ENCODE assay signal across 8 mouse cellular contexts in the genomic region with DNA sequence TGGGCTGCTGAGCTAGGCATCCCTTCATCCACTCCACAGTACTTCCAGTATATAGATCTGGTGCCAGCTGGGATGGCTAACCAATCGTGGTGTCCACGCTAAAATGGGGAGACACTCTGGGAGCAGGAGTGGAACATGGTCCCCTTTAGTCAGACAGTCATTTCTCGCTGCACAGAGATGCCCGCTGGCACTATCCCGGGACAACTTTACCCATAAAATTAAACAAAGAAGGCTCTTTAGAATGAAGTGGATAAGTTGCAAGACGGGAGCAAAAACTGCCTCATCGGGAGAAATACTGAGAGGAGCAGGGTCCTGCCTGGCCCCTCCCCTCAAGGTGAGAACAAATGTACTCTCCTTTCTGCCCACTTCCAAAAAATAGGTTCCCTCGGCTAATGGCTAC. TPM values are rescaled to one million over a fixed set of nuclear protein-coding genes. Genes with fewer than 3 reads are reported as not detected.
DNase-seq lines count a peak whose midpoint lies in the region; ATAC-seq lines count a peak whose summit lies in the region.

No protein-coding gene starts in this region.

- H3K27me3 ChIP-seq in kidney, embryonic 14.5 days (ENCODE audit: control insufficient read depth, insufficient read depth, low read length), result peaks cover 8% of the 10 kb centered on the region
- H3K27me3 ChIP-seq in embryonic facial prominence, embryonic 10.5 days (replicated peaks; ENCODE audit: low read depth, poor library complexity, severe bottlenecking), result peaks cover 63% of the 10 kb centered on the region
- H3K27me3 ChIP-seq in hindbrain, embryonic 15.5 days, result no peaks in the 10 kb centered on the region
- no peaks in the 10 kb centered on the region for H3K27me3 ChIP-seq in midbrain, embryonic 16.5 days (ENCODE audit: control insufficient read depth, insufficient read depth, low read depth, low read length)

- no peak for ATAC-seq in kidney, embryonic 14.5 days (ENCODE audit: low FRiP score, low TSS enrichment)
- ATAC-seq in hindbrain, embryonic 15.5 days (ENCODE audit: low FRiP score, low read depth), result no peak
- ATAC-seq in midbrain, embryonic 16.5 days, result no peak

- no peaks in the 10 kb centered on the region for H3K9me3 ChIP-seq in kidney, embryonic 14.5 days (ENCODE audit: control insufficient read depth, low read length)
- H3K9me3 ChIP-seq in embryonic facial prominence, embryonic 10.5 days, result no peaks in the 10 kb centered on the region
- H3K9me3 ChIP-seq in hindbrain, embryonic 15.5 days, result no peaks in the 10 kb centered on the region
- no peaks in the 10 kb centered on the region for H3K9me3 ChIP-seq in midbrain, embryonic 16.5 days (replicated peaks; ENCODE audit: control insufficient read depth, low read length, poor library complexity, severe bottlenecking)

- peaks cover 16% of the 10 kb centered on the region; the same call in 1 of the 2 replicates for H3K36me3 ChIP-seq in kidney, embryonic 14.5 days (ENCODE audit: control insufficient read depth, insufficient read depth, low read length)
- peaks cover 27% of the 10 kb centered on the region for H3K36me3 ChIP-seq in embryonic facial prominence, embryonic 10.5 days (replicated peaks)
- peaks cover 34% of the 10 kb centered on the region for H3K36me3 ChIP-seq in hindbrain, embryonic 15.5 days
- peaks cover 30% of the 10 kb centered on the region for H3K36me3 ChIP-seq in midbrain, embryonic 16.5 days (ENCODE audit: control insufficient read depth, insufficient read depth, low read length)

- WGBS in kidney, embryonic 14.5 days, result 9% methylated on average over 8 of the region's 8 CpGs
- WGBS in embryonic facial prominence, embryonic 10.5 days, result 14% methylated on average over 8 of the region's 8 CpGs
- WGBS in hindbrain, embryonic 15.5 days, result 4% methylated on average over 8 of the region's 8 CpGs
- 3% methylated on average over 8 of the region's 8 CpGs for WGBS in midbrain, embryonic 16.5 days

- peak overlapping the region; percentile 83; the same call in 1 of the 2 replicates for H3K9ac ChIP-seq in kidney, embryonic 14.5 days (ENCODE audit: low read depth, low read length)
- peak overlapping the region; percentile 93 for H3K9ac ChIP-seq in hindbrain, embryonic 15.5 days
- H3K9ac ChIP-seq in midbrain, embryonic 16.5 days (ENCODE audit: low read depth, low read length), result peak overlapping the region; percentile 91

- peaks cover 21% of the 10 kb centered on the region for H3K4me1 ChIP-seq in kidney, embryonic 14.5 days (ENCODE audit: control insufficient read depth, insufficient read depth, low read length)
- H3K4me1 ChIP-seq in embryonic facial prominence, embryonic 10.5 days, result peaks cover 48% of the 10 kb centered on the region
- H3K4me1 ChIP-seq in hindbrain, embryonic 15.5 days (replicated peaks), result peaks cover 50% of the 10 kb centered on the region
- H3K4me1 ChIP-seq in midbrain, embryonic 16.5 days (ENCODE audit: control insufficient read depth, insufficient read depth, low read length), result peaks cover 28% of the 10 kb centered on the region

- no peak for DNase-seq in kidney, postnatal 4 days
- no peak for DNase-seq in embryonic facial prominence, embryonic 10.5 days (ENCODE audit: low spot score)
- DNase-seq in spleen, adult 12 weeks (ENCODE audit: low spot score), result no peak
- no peak for DNase-seq in embryo, embryonic 11 days
- no peak for DNase-seq in urinary bladder, postnatal 10 days (ENCODE audit: low spot score)

- no peak overlapping the region for H3K27ac ChIP-seq in kidney, embryonic 14.5 days (ENCODE audit: low read depth, low read length)
- H3K27ac ChIP-seq in embryonic facial prominence, embryonic 10.5 days (replicated peaks), result 0 out of 2 replicates have a peak overlapping the region, but pooled peaks have one; percentile 10
- H3K27ac ChIP-seq in hindbrain, embryonic 15.5 days (replicated peaks), result peak overlapping the region; percentile 94; the same call in 1 of the 2 replicates
- peak overlapping the region; percentile 89 for H3K27ac ChIP-seq in midbrain, embryonic 16.5 days (ENCODE audit: low read length)

- H3K4me2 ChIP-seq in kidney, embryonic 14.5 days (replicated peaks; ENCODE audit: low read depth, low read length), result peak overlapping the region; percentile 97
- H3K4me2 ChIP-seq in hindbrain, embryonic 15.5 days, result peak overlapping the region; percentile 73
- peak overlapping the region; percentile 82 for H3K4me2 ChIP-seq in midbrain, embryonic 16.5 days (ENCODE audit: low read length)

- H3K4me3 ChIP-seq in kidney, embryonic 14.5 days (ENCODE audit: low read length), result peak overlapping the region; percentile 83
- H3K4me3 ChIP-seq in embryonic facial prominence, embryonic 10.5 days, result peak overlapping the region; percentile 95
- peak overlapping the region; percentile 90 for H3K4me3 ChIP-seq in hindbrain, embryonic 15.5 days
- H3K4me3 ChIP-seq in midbrain, embryonic 16.5 days (ENCODE audit: low read depth, low read length), result peak overlapping the region; percentile 85

RNA-seq across cellular contexts. Expression of gene March9, which starts 1.3 kb away (rescaled TPM):
- 1.5 and 2.6 TPM in 2 replicates for polyA plus RNA-seq in kidney, embryonic 14.5 days (2014; fragmentation: Nextera tagmentation; extraction: Ambion mirVana)
- 1.2 and 1.3 TPM in 2 replicates for polyA plus RNA-seq in embryonic facial prominence, embryonic 10.5 days (2016; fragmentation: Nextera tagmentation; extraction: Ambion mirVana)
- 7.3 and 8.4 TPM in 2 replicates for polyA plus RNA-seq in hindbrain, embryonic 15.5 days (2015; fragmentation: Nextera tagmentation; extraction: Ambion mirVana)
- 5.6 and 6.3 TPM in 2 replicates for polyA plus RNA-seq in midbrain, embryonic 16.5 days (2015; fragmentation: Nextera tagmentation; extraction: Ambion mirVana)

RNA-seq across cellular contexts. Expression of gene Cdk4, which starts 4.6 kb away (rescaled TPM):
- 2,221 and 2,763 TPM in 2 replicates for polyA plus RNA-seq in kidney, embryonic 14.5 days (2014; fragmentation: Nextera tagmentation; extraction: Ambion mirVana)
- polyA plus RNA-seq in embryonic facial prominence, embryonic 10.5 days (2016; fragmentation: Nextera tagmentation; extraction: Ambion mirVana), result 3,008 and 3,023 TPM in 2 replicates
- polyA plus RNA-seq in hindbrain, embryonic 15.5 days (2015; fragmentation: Nextera tagmentation; extraction: Ambion mirVana), result 743 and 831 TPM in 2 replicates
- 646 and 776 TPM in 2 replicates for polyA plus RNA-seq in midbrain, embryonic 16.5 days (2015; fragmentation: Nextera tagmentation; extraction: Ambion mirVana)

RNA-seq across cellular contexts. Expression of gene Cyp27b1, which starts 10.7 kb away (rescaled TPM):
- polyA plus RNA-seq in kidney, embryonic 14.5 days (2014; fragmentation: Nextera tagmentation; extraction: Ambion mirVana), result 0.36 and 0.41 TPM in 2 replicates
- 0.14 TPM in 2 replicates for polyA plus RNA-seq in embryonic facial prominence, embryonic 10.5 days (2016; fragmentation: Nextera tagmentation; extraction: Ambion mirVana)
- polyA plus RNA-seq in hindbrain, embryonic 15.5 days (2015; fragmentation: Nextera tagmentation; extraction: Ambion mirVana), result 0.21 and 0.26 TPM in 2 replicates
- 0.08 and 0.14 TPM in 2 replicates for polyA plus RNA-seq in midbrain, embryonic 16.5 days (2015; fragmentation: Nextera tagmentation; extraction: Ambion mirVana)

RNA-seq across cellular contexts. Expression of gene Tspan31, which starts 11.4 kb away (rescaled TPM):
- 106 and 153 TPM in 2 replicates for polyA plus RNA-seq in kidney, embryonic 14.5 days (2014; fragmentation: Nextera tagmentation; extraction: Ambion mirVana)
- 168 and 180 TPM in 2 replicates for polyA plus RNA-seq in embryonic facial prominence, embryonic 10.5 days (2016; fragmentation: Nextera tagmentation; extraction: Ambion mirVana)
- 120 and 123 TPM in 2 replicates for polyA plus RNA-seq in hindbrain, embryonic 15.5 days (2015; fragmentation: Nextera tagmentation; extraction: Ambion mirVana)
- 105 and 110 TPM in 2 replicates for polyA plus RNA-seq in midbrain, embryonic 16.5 days (2015; fragmentation: Nextera tagmentation; extraction: Ambion mirVana)

RNA-seq across cellular contexts. Expression of gene Agap2, which starts 16.4 kb away (rescaled TPM):
- 0.07 and 0.61 TPM in 2 replicates for polyA plus RNA-seq in kidney, embryonic 14.5 days (2014; fragmentation: Nextera tagmentation; extraction: Ambion mirVana)
- 0.04 and 0.21 TPM in 2 replicates for polyA plus RNA-seq in embryonic facial prominence, embryonic 10.5 days (2016; fragmentation: Nextera tagmentation; extraction: Ambion mirVana)
- 4.0 and 4.9 TPM in 2 replicates for polyA plus RNA-seq in hindbrain, embryonic 15.5 days (2015; fragmentation: Nextera tagmentation; extraction: Ambion mirVana)
- 5.1 and 5.3 TPM in 2 replicates for polyA plus RNA-seq in midbrain, embryonic 16.5 days (2015; fragmentation: Nextera tagmentation; extraction: Ambion mirVana)
